ENCODE assay signal across 8 mouse cellular contexts in genomic region chr6:91411369-91411981, GRCm38 (mm10). TPM values are rescaled to one million over a fixed set of nuclear protein-coding genes. Genes with fewer than 3 reads are reported as not detected.
DNase-seq lines count a peak whose midpoint lies in the region; ATAC-seq and TF ChIP-seq lines count a peak whose summit lies in the region.

No protein-coding gene starts in this region.

- TF ChIP-seq CTCF in kidney, postnatal 0 days (IDR thresholded peaks at IDR 0.05; ENCODE audit: low read depth) = peak; percentile 89

- H3K9ac ChIP-seq in embryonic facial prominence, embryonic 11.5 days (replicated peaks; ENCODE audit: low read length) = peak overlapping the region; percentile 32
- H3K9ac ChIP-seq in heart, embryonic 13.5 days = peak overlapping the region; percentile 52
- H3K9ac ChIP-seq in kidney, postnatal 0 days (ENCODE audit: low read depth, low read length) = no peak overlapping the region
- 0 out of 2 replicates have a peak overlapping the region, but pooled peaks have one; percentile 7 for H3K9ac ChIP-seq in limb, embryonic 15.5 days
- H3K9ac ChIP-seq in midbrain, embryonic 16.5 days (ENCODE audit: low read depth, low read length) = peak overlapping the region; percentile 84
- no peak overlapping the region for H3K9ac ChIP-seq in stomach, embryonic 15.5 days

- H3K4me3 ChIP-seq in embryonic facial prominence, embryonic 11.5 days (ENCODE audit: low read depth, low read length) = peak overlapping the region; percentile 53
- peak overlapping the region; percentile 58 for H3K4me3 ChIP-seq in heart, embryonic 13.5 days
- H3K4me3 ChIP-seq in kidney, postnatal 0 days (replicated peaks; ENCODE audit: low read depth, low read length) = peak overlapping the region; percentile 47
- peak overlapping the region; percentile 50 for H3K4me3 ChIP-seq in limb, embryonic 15.5 days
- H3K4me3 ChIP-seq in midbrain, embryonic 16.5 days (ENCODE audit: low read depth, low read length) = peak overlapping the region; percentile 73
- H3K4me3 ChIP-seq in stomach, embryonic 15.5 days (replicated peaks) = peak overlapping the region; percentile 42

- 0% methylated on average over 32 of the region's 47 CpGs for WGBS in embryonic facial prominence, embryonic 11.5 days
- WGBS in heart, embryonic 13.5 days = under 1% methylated on average over 37 of the region's 47 CpGs
- WGBS in kidney, postnatal 0 days = under 1% methylated on average over 25 of the region's 47 CpGs
- WGBS in limb, embryonic 15.5 days = 2% methylated on average over 30 of the region's 47 CpGs
- under 1% methylated on average over 25 of the region's 47 CpGs for WGBS in midbrain, embryonic 16.5 days
- under 1% methylated on average over 37 of the region's 47 CpGs for WGBS in stomach, embryonic 15.5 days

- H3K4me2 ChIP-seq in embryonic facial prominence, embryonic 11.5 days (ENCODE audit: low read depth, low read length) = peak overlapping the region; percentile 93
- peak overlapping the region; percentile 90 for H3K4me2 ChIP-seq in heart, embryonic 13.5 days
- H3K4me2 ChIP-seq in kidney, postnatal 0 days (ENCODE audit: low read length) = peak overlapping the region; percentile 85
- H3K4me2 ChIP-seq in limb, embryonic 15.5 days = peak overlapping the region; percentile 97
- H3K4me2 ChIP-seq in midbrain, embryonic 16.5 days (ENCODE audit: low read length) = peak overlapping the region; percentile 94
- H3K4me2 ChIP-seq in stomach, embryonic 15.5 days = peak overlapping the region; percentile 93

- no peaks in the 10 kb centered on the region for H3K9me3 ChIP-seq in embryonic facial prominence, embryonic 11.5 days (replicated peaks; ENCODE audit: control insufficient read depth, low read length)
- no peaks in the 10 kb centered on the region for H3K9me3 ChIP-seq in heart, embryonic 13.5 days
- no peaks in the 10 kb centered on the region for H3K9me3 ChIP-seq in kidney, postnatal 0 days (replicated peaks; ENCODE audit: low read length)
- no peaks in the 10 kb centered on the region for H3K9me3 ChIP-seq in limb, embryonic 15.5 days
- no peaks in the 10 kb centered on the region for H3K9me3 ChIP-seq in midbrain, embryonic 16.5 days (replicated peaks; ENCODE audit: control insufficient read depth, low read length, poor library complexity, severe bottlenecking)
- no peaks in the 10 kb centered on the region for H3K9me3 ChIP-seq in stomach, embryonic 15.5 days

- H3K4me1 ChIP-seq in embryonic facial prominence, embryonic 11.5 days (ENCODE audit: control insufficient read depth, insufficient read depth, low read length) = peaks cover 6% of the 10 kb centered on the region; the same call in 1 of the 2 replicates
- peaks cover 19% of the 10 kb centered on the region for H3K4me1 ChIP-seq in heart, embryonic 13.5 days
- no peaks in the 10 kb centered on the region; the same call in 1 of the 2 replicates for H3K4me1 ChIP-seq in kidney, postnatal 0 days (replicated peaks; ENCODE audit: insufficient read depth, low read length)
- H3K4me1 ChIP-seq in limb, embryonic 15.5 days = peaks cover 24% of the 10 kb centered on the region
- peaks cover 17% of the 10 kb centered on the region; the same call in 1 of the 2 replicates for H3K4me1 ChIP-seq in midbrain, embryonic 16.5 days (ENCODE audit: control insufficient read depth, insufficient read depth, low read length)
- peaks cover 22% of the 10 kb centered on the region for H3K4me1 ChIP-seq in stomach, embryonic 15.5 days

- no peak overlapping the region for H3K27ac ChIP-seq in embryonic facial prominence, embryonic 11.5 days (replicated peaks; ENCODE audit: low read depth, low read length)
- no peak overlapping the region for H3K27ac ChIP-seq in heart, embryonic 13.5 days (replicated peaks)
- H3K27ac ChIP-seq in kidney, postnatal 0 days = no peak overlapping the region
- no peak overlapping the region for H3K27ac ChIP-seq in limb, embryonic 15.5 days
- H3K27ac ChIP-seq in midbrain, embryonic 16.5 days (ENCODE audit: low read length) = peak overlapping the region; percentile 58
- no peak overlapping the region for H3K27ac ChIP-seq in stomach, embryonic 15.5 days

- H3K27me3 ChIP-seq in embryonic facial prominence, embryonic 11.5 days (ENCODE audit: control insufficient read depth, insufficient read depth, low read length) = peaks cover 53% of the 10 kb centered on the region
- peaks cover 99% of the 10 kb centered on the region for H3K27me3 ChIP-seq in heart, embryonic 13.5 days (replicated peaks)
- peaks cover 53% of the 10 kb centered on the region for H3K27me3 ChIP-seq in kidney, postnatal 0 days (ENCODE audit: insufficient read depth, low read length)
- H3K27me3 ChIP-seq in limb, embryonic 15.5 days = peaks cover 89% of the 10 kb centered on the region
- peaks cover 7% of the 10 kb centered on the region; the same call in 1 of the 2 replicates for H3K27me3 ChIP-seq in midbrain, embryonic 16.5 days (ENCODE audit: control insufficient read depth, insufficient read depth, low read depth, low read length)
- H3K27me3 ChIP-seq in stomach, embryonic 15.5 days (replicated peaks) = peaks cover 86% of the 10 kb centered on the region

- H3K36me3 ChIP-seq in embryonic facial prominence, embryonic 11.5 days (replicated peaks; ENCODE audit: control insufficient read depth, insufficient read depth, low read depth, low read length) = no peaks in the 10 kb centered on the region
- H3K36me3 ChIP-seq in heart, embryonic 13.5 days = no peaks in the 10 kb centered on the region
- H3K36me3 ChIP-seq in kidney, postnatal 0 days (ENCODE audit: insufficient read depth, low read length) = no peaks in the 10 kb centered on the region
- no peaks in the 10 kb centered on the region for H3K36me3 ChIP-seq in limb, embryonic 15.5 days
- no peaks in the 10 kb centered on the region for H3K36me3 ChIP-seq in midbrain, embryonic 16.5 days (ENCODE audit: control insufficient read depth, insufficient read depth, low read length)
- no peaks in the 10 kb centered on the region for H3K36me3 ChIP-seq in stomach, embryonic 15.5 days

- peak; percentile 44 for DNase-seq in A20 (ENCODE audit: low read depth, low spot score)
- peak; percentile 73 for DNase-seq in adrenal gland, postnatal 25 days
- peak; percentile 81 for DNase-seq in embryonic facial prominence, embryonic 11.5 days (ENCODE audit: low spot score)
- peak; percentile 61 for DNase-seq in kidney, postnatal 0 days (ENCODE audit: low spot score)

- peak; percentile 58; the same call in 1 of the 2 replicates for ATAC-seq in embryonic facial prominence, embryonic 11.5 days (replicated peaks; ENCODE audit: insufficient number of reproducible peaks, low FRiP score, low TSS enrichment, low read depth)
- no peak for ATAC-seq in heart, embryonic 13.5 days (ENCODE audit: extremely low read depth, insufficient number of reproducible peaks, low FRiP score, low TSS enrichment)
- no peak for ATAC-seq in kidney, postnatal 0 days (replicated peaks; ENCODE audit: low FRiP score, low read depth)
- ATAC-seq in limb, embryonic 15.5 days (ENCODE audit: insufficient number of reproducible peaks, low FRiP score, low TSS enrichment, low read depth) = no peak
- peak; percentile 57 for ATAC-seq in midbrain, embryonic 16.5 days
- ATAC-seq in stomach, embryonic 15.5 days (ENCODE audit: insufficient read depth, low FRiP score, low read depth) = no peak

RNA-seq across cellular contexts. Expression of gene Wnt7a, which starts 0.3 kb away (rescaled TPM):
- not detected in 2 replicates for total RNA-seq in adrenal gland, postnatal 25 days (2021)
- polyA plus RNA-seq in embryonic facial prominence, embryonic 11.5 days (2014; fragmentation: Nextera tagmentation; extraction: Ambion mirVana) = 0.82 and 1.3 TPM in 2 replicates
- 0.06 and 0.13 TPM in 2 replicates for polyA plus RNA-seq in heart, embryonic 13.5 days (2015; fragmentation: Nextera tagmentation; extraction: Ambion mirVana)
- polyA plus RNA-seq in kidney, postnatal 0 days (2015; fragmentation: Nextera tagmentation; extraction: Ambion mirVana) = 0.04 and 0.13 TPM in 2 replicates
- 4.1 and 4.5 TPM in 2 replicates for polyA plus RNA-seq in limb, embryonic 15.5 days (2015; fragmentation: Nextera tagmentation; extraction: Ambion mirVana)
- polyA plus RNA-seq in midbrain, embryonic 16.5 days (2015; fragmentation: Nextera tagmentation; extraction: Ambion mirVana) = 8.4 and 10.8 TPM in 2 replicates
- polyA plus RNA-seq in stomach, embryonic 15.5 days (2015; fragmentation: Nextera tagmentation; extraction: Ambion mirVana) = 0.04 TPM in 1 of 2 replicates, not detected in the other

Comparison
In these comparisons a context has a peak if more than half of its experiments do, and no peak if none do; other contexts are left out.
1. ATAC-seq: peak in embryonic facial prominence, embryonic 11.5 days (single experiment) and midbrain, embryonic 16.5 days (single experiment); none in heart, embryonic 13.5 days (single experiment), kidney, postnatal 0 days (single experiment), limb, embryonic 15.5 days (single experiment) and stomach, embryonic 15.5 days (single experiment).
2. H3K9ac ChIP-seq: peak in embryonic facial prominence, embryonic 11.5 days (single experiment), heart, embryonic 13.5 days (single experiment), limb, embryonic 15.5 days (single experiment) and midbrain, embryonic 16.5 days (single experiment); none in kidney, postnatal 0 days (single experiment) and stomach, embryonic 15.5 days (single experiment).
3. Peak in every context shown above with its lines, with median percentiles within 50 percentile points of each other: DNase-seq, H3K4me2 ChIP-seq and H3K4me3 ChIP-seq.